Mouse (Mus musculus): ENCODE measurements around the gene Tns1. TPM values are rescaled to one million over a fixed set of nuclear protein-coding genes. Genes with fewer than 3 reads are reported as not detected.
A peak's percentile ranks its signal among the peaks of the same experiment; 100 is the strongest.
"Not testable (repeated sequence)": the region's sequence is repeated elsewhere in the genome, so short reads cannot be mapped to it uniquely, and the experiment has no call there.

Gene Tns1
- total RNA-seq (2014; rRNA removed): 24.1 and 28.0 TPM in 2 replicates
- polyA plus RNA-seq (2015; fragmentation: Nextera tagmentation; extraction: Ambion mirVana): 10.3 and 11.7 TPM in 2 replicates

- no peaks in the 10 kb centered on the region for H3K36me3 ChIP-seq (ENCODE audit: insufficient read depth, low read length)
- no peaks in the 10 kb centered on the region for H3K9me3 ChIP-seq (ENCODE audit: low read length)
- peak; percentile 36 for ATAC-seq
- peak within 1 kb of the TSS; percentile 40 for H3K9ac ChIP-seq (replicated peaks; ENCODE audit: low read length)
- WGBS: 1% methylated on average over 70 of the region's 84 CpGs
- no peak within 1 kb of the TSS for H3K27ac ChIP-seq
- H3K27me3 ChIP-seq (ENCODE audit: insufficient read depth, low read length): 0 out of 2 replicates have a peak, but pooled peaks cover 16% of the 10 kb centered on the region
- TF ChIP-seq CTCF (IDR thresholded peaks at IDR 0.05; ENCODE audit: low read depth): no peak
- DNase-seq (ENCODE audit: low spot score): peak; percentile 49
- H3K4me2 ChIP-seq (ENCODE audit: low read depth, low read length): peak within 1 kb of the TSS; percentile 77
- peak within 1 kb of the TSS; percentile 41 for H3K4me3 ChIP-seq (ENCODE audit: low read length)
- H3K4me1 ChIP-seq (ENCODE audit: insufficient read depth, low read length): 0 out of 2 replicates have a peak, but pooled peaks cover 12% of the 10 kb centered on the region
Observed at GRCm38 (mm10) chr1:74124021-74124981, at the start of gene Tns1. Gene Tns1, minus strand, starts transcription at chr1:74124449.

GRCm38 (mm10) chr1:74172722-74173121, 48.5 kb upstream of the Tns1 start:
- H3K4me3 ChIP-seq (ENCODE audit: low read length): no peak overlapping the region
- TF ChIP-seq CTCF (IDR thresholded peaks at IDR 0.05; ENCODE audit: low read depth): no peak
- no peak overlapping the region for H3K4me2 ChIP-seq (ENCODE audit: low read depth, low read length)
- WGBS: 87% methylated on average over 3 of the region's 3 CpGs
- H3K9ac ChIP-seq (replicated peaks; ENCODE audit: low read length): no peak overlapping the region
- H3K27me3 ChIP-seq (ENCODE audit: insufficient read depth, low read length): no peaks in the 10 kb centered on the region
- H3K4me1 ChIP-seq (ENCODE audit: insufficient read depth, low read length): no peaks in the 10 kb centered on the region
- no peak for DNase-seq (ENCODE audit: low spot score)
- no peaks in the 10 kb centered on the region for H3K36me3 ChIP-seq (ENCODE audit: insufficient read depth, low read length)
- H3K27ac ChIP-seq: no peak overlapping the region
- ATAC-seq: no peak
- no peaks in the 10 kb centered on the region for H3K9me3 ChIP-seq (ENCODE audit: low read length)

DNA sequence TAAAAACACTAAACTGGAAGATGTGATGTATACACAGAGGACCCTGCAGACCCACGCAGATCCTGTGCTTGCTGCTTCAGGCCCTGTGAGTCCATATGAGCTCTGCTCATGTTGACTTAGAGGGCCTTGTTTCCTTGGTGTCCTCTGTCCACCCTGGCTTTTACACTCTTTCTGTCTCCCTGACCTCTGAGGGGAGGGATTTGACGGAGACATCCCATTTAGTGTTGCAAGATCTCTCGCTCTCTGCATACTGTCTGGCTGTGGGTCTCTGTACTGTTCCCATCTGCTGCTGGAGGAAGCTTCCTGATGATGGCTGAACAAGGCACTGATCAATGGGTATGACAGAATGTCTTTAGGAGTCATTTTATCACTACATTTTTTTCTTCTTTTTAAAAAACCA, 45.5 kb upstream of the Tns1 start:
- 81% methylated on average over 3 of the region's 3 CpGs for WGBS
- H3K9me3 ChIP-seq (ENCODE audit: low read length): no peaks in the 10 kb centered on the region

GRCm38 (mm10) chr1:74167136-74167535, 42.9 kb upstream of the Tns1 start:
- H3K4me1 ChIP-seq (ENCODE audit: insufficient read depth, low read length): no peaks in the 10 kb centered on the region
- H3K9ac ChIP-seq (replicated peaks; ENCODE audit: low read length): no peak overlapping the region
- H3K36me3 ChIP-seq (ENCODE audit: insufficient read depth, low read length): no peaks in the 10 kb centered on the region
- no peaks in the 10 kb centered on the region for H3K27me3 ChIP-seq (ENCODE audit: insufficient read depth, low read length)
- no peaks in the 10 kb centered on the region for H3K9me3 ChIP-seq (ENCODE audit: low read length)
- TF ChIP-seq CTCF (IDR thresholded peaks at IDR 0.05; ENCODE audit: low read depth): no peak
- no peak overlapping the region for H3K4me3 ChIP-seq (ENCODE audit: low read length)
- H3K27ac ChIP-seq: no peak overlapping the region
- H3K4me2 ChIP-seq (ENCODE audit: low read depth, low read length): no peak overlapping the region
- DNase-seq (ENCODE audit: low spot score) (no peak), ATAC-seq (no peak)
- 80% methylated on average over 5 of the region's 5 CpGs for WGBS

More for the DNA sequence above, 45.5 kb upstream of the Tns1 start:
- Histone ChIP-seq H3K27ac (no peak overlapping the region), H3K27me3 (ENCODE audit: insufficient read depth, low read length) (no peaks in the 10 kb centered on the region), H3K4me2 (ENCODE audit: low read depth, low read length) (no peak overlapping the region), H3K9ac (replicated peaks; ENCODE audit: low read length) (no peak overlapping the region), H3K4me3 (ENCODE audit: low read length) (no peak overlapping the region), H3K4me1 (ENCODE audit: insufficient read depth, low read length) (no peaks in the 10 kb centered on the region), H3K36me3 (ENCODE audit: insufficient read depth, low read length) (no peaks in the 10 kb centered on the region)
- no peak for TF ChIP-seq CTCF (IDR thresholded peaks at IDR 0.05; ENCODE audit: low read depth)
- DNase-seq (ENCODE audit: low spot score) (no peak), ATAC-seq (no peak)

- no peak overlapping the region for H3K4me3 ChIP-seq (ENCODE audit: low read length)
- H3K4me2 ChIP-seq (ENCODE audit: low read depth, low read length): no peak overlapping the region
- H3K9ac ChIP-seq (replicated peaks; ENCODE audit: low read length): no peak overlapping the region
- H3K4me1 ChIP-seq (ENCODE audit: insufficient read depth, low read length): no peaks in the 10 kb centered on the region
- DNase-seq (ENCODE audit: low spot score) (no peak), ATAC-seq (no peak)
- H3K36me3 ChIP-seq (ENCODE audit: insufficient read depth, low read length): no peaks in the 10 kb centered on the region
- no peak overlapping the region for H3K27ac ChIP-seq
- no peak for TF ChIP-seq CTCF (IDR thresholded peaks at IDR 0.05; ENCODE audit: low read depth)
- 77% methylated on average over 2 of the region's 2 CpGs for WGBS
- H3K27me3 ChIP-seq (ENCODE audit: insufficient read depth, low read length): no peaks in the 10 kb centered on the region
- H3K9me3 ChIP-seq (ENCODE audit: low read length): no peaks in the 10 kb centered on the region
Observed at GRCm38 (mm10) chr1:74160036-74160435, 35.8 kb upstream of the Tns1 start.

GRCm38 (mm10) chr1:74159613-74160012, 35.4 kb upstream of the Tns1 start:
- not testable (repeated sequence) for H3K27me3 ChIP-seq (ENCODE audit: insufficient read depth, low read length); H3K9ac ChIP-seq (replicated peaks; ENCODE audit: low read length); H3K9me3 ChIP-seq (ENCODE audit: low read length); H3K36me3 ChIP-seq (ENCODE audit: insufficient read depth, low read length); H3K4me3 ChIP-seq (ENCODE audit: low read length); H3K4me1 ChIP-seq (ENCODE audit: insufficient read depth, low read length); DNase-seq (ENCODE audit: low spot score); H3K4me2 ChIP-seq (ENCODE audit: low read depth, low read length); H3K27ac ChIP-seq; ATAC-seq
- WGBS: 88% methylated on average over 4 of the region's 5 CpGs
